Mouse (Mus musculus): ENCODE data around the gene Actn3. TPM values are rescaled to one million over a fixed set of nuclear protein-coding genes. Genes with fewer than 3 reads are reported as not detected.
A peak's percentile ranks its signal among the peaks of the same experiment; 100 is the strongest.
"Not testable (repeated sequence)": the region's sequence is repeated elsewhere in the genome, so short reads cannot be mapped to it uniquely, and the experiment has no call there.

Actn3 gene
- polyA plus RNA-seq, 1 experiment from 2014 or later, result 1.4 TPM

DNA sequence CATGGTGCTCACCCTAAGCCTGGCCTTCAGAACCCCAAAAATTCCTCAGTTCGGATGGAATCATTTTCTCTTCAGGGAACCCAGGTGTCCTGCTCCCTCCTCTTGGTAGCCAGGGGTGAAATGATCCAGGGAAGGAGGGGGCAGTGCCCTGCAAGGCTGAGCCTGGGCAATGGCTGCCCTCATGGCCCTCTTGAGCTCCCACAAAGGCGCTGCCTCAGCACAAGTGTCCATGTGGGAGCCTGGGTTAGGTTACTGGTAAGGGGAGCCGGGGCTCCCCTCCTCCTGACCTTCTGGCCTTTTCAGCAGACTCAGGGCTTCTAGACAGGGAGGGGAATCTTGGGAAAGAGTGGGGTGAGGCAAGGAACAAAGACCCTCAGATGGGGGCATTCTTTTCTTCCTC, 954 bp downstream of the Actn3 start:
- H3K4me1 ChIP-seq (replicated peaks; ENCODE audit: control insufficient read depth, insufficient read depth, low read length), result peaks cover 15% of the 10 kb centered on the region
- ATAC-seq (replicated peaks; ENCODE audit: low FRiP score, low TSS enrichment, low read depth) (no peak), DNase-seq (ENCODE audit: low spot score) (no peak)
- H3K27ac ChIP-seq (ENCODE audit: low read depth), result no peak overlapping the region
- H3K36me3 ChIP-seq (ENCODE audit: control insufficient read depth, insufficient read depth, low read length), result no peaks in the 10 kb centered on the region
- no peak overlapping the region for H3K9ac ChIP-seq (ENCODE audit: low read length)
- no peak overlapping the region for H3K4me2 ChIP-seq (ENCODE audit: low read length)
- no peaks in the 10 kb centered on the region for H3K9me3 ChIP-seq (ENCODE audit: control insufficient read depth, low read length)
- no peaks in the 10 kb centered on the region for H3K27me3 ChIP-seq (replicated peaks; ENCODE audit: control insufficient read depth, insufficient read depth, low read length)
- 79% methylated on average over 3 of the region's 3 CpGs for WGBS
- no peak overlapping the region for H3K4me3 ChIP-seq (ENCODE audit: low read depth, low read length)

DNA sequence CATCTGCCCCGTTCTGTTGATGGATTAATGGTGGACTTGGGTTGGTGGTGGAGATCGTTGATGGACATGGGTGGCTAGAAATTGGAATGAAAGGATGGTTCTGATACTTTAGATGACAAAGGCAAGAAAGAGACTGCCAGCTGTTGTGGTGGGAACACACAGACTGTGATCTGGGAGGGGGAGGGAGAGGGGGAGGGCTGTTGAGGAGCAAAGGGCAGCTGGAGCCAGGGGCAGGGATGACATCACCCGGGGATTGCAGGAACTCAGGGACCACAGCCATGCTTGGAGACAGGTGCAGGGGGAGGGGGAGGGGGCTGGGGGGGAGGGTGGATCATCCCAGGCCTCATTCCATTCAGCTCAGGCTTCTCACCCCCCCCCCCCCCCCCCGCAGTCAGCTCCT, 1.5 kb downstream of the Actn3 start:
- WGBS, result 66% methylated on average over 3 of the region's 4 CpGs
- no peak overlapping the region for H3K4me3 ChIP-seq (ENCODE audit: low read depth, low read length)
- H3K9ac ChIP-seq (ENCODE audit: low read length), result no peak overlapping the region
- H3K27me3 ChIP-seq (replicated peaks; ENCODE audit: control insufficient read depth, insufficient read depth, low read length), result no peaks in the 10 kb centered on the region
- no peak overlapping the region for H3K27ac ChIP-seq (ENCODE audit: low read depth)
- H3K4me2 ChIP-seq (ENCODE audit: low read length), result no peak overlapping the region
- ATAC-seq (replicated peaks; ENCODE audit: low FRiP score, low TSS enrichment, low read depth), result no peak
- no peaks in the 10 kb centered on the region for H3K9me3 ChIP-seq (ENCODE audit: control insufficient read depth, low read length)
- DNase-seq (ENCODE audit: low spot score), result no peak
- no peaks in the 10 kb centered on the region for H3K36me3 ChIP-seq (ENCODE audit: control insufficient read depth, insufficient read depth, low read length)
- H3K4me1 ChIP-seq (replicated peaks; ENCODE audit: control insufficient read depth, insufficient read depth, low read length), result peaks cover 15% of the 10 kb centered on the region

DNA sequence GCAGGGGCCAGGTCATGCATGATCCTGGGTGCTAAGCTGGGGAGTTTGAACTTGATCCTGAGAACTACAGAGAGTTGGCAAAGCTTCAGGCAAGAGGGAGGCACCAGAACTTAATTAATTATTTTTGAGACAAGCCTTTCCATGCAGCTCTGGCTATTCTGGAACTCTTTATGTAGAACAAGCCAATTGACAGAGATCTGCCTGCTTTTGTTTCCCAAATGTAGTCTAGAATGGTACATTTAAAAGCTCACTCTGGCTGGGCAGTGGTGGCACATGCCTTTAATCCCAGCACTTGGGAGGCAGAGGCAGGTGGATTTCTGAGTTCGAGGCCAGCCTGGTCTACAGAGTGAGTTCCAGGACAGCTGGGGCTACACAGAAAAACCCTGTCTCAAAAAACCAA, 3.1 kb downstream of the Actn3 start:
- peaks cover 15% of the 10 kb centered on the region for H3K4me1 ChIP-seq (replicated peaks; ENCODE audit: control insufficient read depth, insufficient read depth, low read length)
- not testable (repeated sequence) for H3K9ac ChIP-seq (ENCODE audit: low read length); H3K4me2 ChIP-seq (ENCODE audit: low read length); DNase-seq (ENCODE audit: low spot score); H3K27me3 ChIP-seq (replicated peaks; ENCODE audit: control insufficient read depth, insufficient read depth, low read length); H3K4me3 ChIP-seq (ENCODE audit: low read depth, low read length); H3K27ac ChIP-seq (ENCODE audit: low read depth); H3K9me3 ChIP-seq (ENCODE audit: control insufficient read depth, low read length); H3K36me3 ChIP-seq (ENCODE audit: control insufficient read depth, insufficient read depth, low read length); ATAC-seq (replicated peaks; ENCODE audit: low FRiP score, low TSS enrichment, low read depth)
- WGBS, result 86% methylated on average over 1 of the region's 1 CpGs

DNA sequence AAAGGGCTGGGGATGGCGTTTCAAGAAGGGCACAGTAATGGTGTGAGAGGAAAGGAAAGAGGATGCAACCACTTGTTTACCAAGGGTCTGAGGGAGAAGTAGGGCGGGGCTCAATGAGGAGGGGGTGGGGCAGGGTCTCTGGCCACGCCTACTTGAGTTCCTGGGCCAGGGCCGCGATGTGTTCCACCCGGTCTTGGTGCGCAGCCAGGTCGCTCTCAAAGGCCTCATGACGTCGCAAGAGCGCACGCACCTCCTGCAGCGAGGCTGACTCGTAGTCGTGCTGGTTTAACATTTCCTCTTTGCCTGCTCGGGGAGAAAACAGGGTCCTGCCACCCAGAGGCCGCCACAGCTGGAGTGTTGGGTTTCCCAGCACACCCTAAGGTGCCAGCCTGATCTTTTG, 12.6 kb downstream of the Actn3 start:
- DNase-seq (ENCODE audit: low spot score), result no peak
- H3K4me3 ChIP-seq (ENCODE audit: low read depth, low read length), result no peak overlapping the region
- no peak overlapping the region for H3K9ac ChIP-seq (ENCODE audit: low read length)

DNA sequence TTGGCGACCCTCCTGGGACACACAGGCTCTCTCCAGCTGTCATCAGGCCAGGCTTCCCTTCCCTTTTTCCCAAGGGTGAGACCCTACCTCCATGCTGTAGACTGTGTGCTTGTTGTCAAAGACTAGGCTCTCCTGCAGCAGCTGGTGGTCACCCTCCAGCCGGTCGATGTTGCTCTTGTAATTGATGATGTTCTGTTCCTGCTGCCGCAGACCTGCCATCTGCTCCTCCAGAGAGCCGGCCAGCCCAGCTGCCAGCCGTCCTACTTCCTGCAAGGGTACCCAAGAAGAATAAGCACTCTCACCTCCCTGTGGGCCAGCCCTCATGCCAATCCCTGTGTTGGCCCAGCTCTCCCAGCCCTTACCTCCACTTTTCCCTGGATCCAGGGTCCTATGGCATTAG, 14.7 kb downstream of the Actn3 start:
- no peak overlapping the region for H3K9ac ChIP-seq (ENCODE audit: low read length)
- no peaks in the 10 kb centered on the region for H3K36me3 ChIP-seq (ENCODE audit: control insufficient read depth, insufficient read depth, low read length)
- DNase-seq (ENCODE audit: low spot score) (no peak), ATAC-seq (replicated peaks; ENCODE audit: low FRiP score, low TSS enrichment, low read depth) (no peak)
- H3K27me3 ChIP-seq (replicated peaks; ENCODE audit: control insufficient read depth, insufficient read depth, low read length), result peaks cover 4% of the 10 kb centered on the region; the same call in 1 of the 2 replicates
- no peak overlapping the region for H3K27ac ChIP-seq (ENCODE audit: low read depth)
- WGBS, result 64% methylated on average over 6 of the region's 6 CpGs
- no peak overlapping the region for H3K4me2 ChIP-seq (ENCODE audit: low read length)
- no peak overlapping the region for H3K4me3 ChIP-seq (ENCODE audit: low read depth, low read length)
- H3K4me1 ChIP-seq (replicated peaks; ENCODE audit: control insufficient read depth, insufficient read depth, low read length), result no peaks in the 10 kb centered on the region
- no peaks in the 10 kb centered on the region for H3K9me3 ChIP-seq (ENCODE audit: control insufficient read depth, low read length)

More for the DNA sequence above, 12.6 kb downstream of the Actn3 start:
- no peak for ATAC-seq (replicated peaks; ENCODE audit: low FRiP score, low TSS enrichment, low read depth)
- Histone ChIP-seq H3K4me1 (replicated peaks; ENCODE audit: control insufficient read depth, insufficient read depth, low read length) (no peaks in the 10 kb centered on the region), H3K4me2 (ENCODE audit: low read length) (peak overlapping the region; percentile 16), H3K36me3 (ENCODE audit: control insufficient read depth, insufficient read depth, low read length) (no peaks in the 10 kb centered on the region), H3K27ac (ENCODE audit: low read depth) (no peak overlapping the region), H3K9me3 (ENCODE audit: control insufficient read depth, low read length) (no peaks in the 10 kb centered on the region), H3K27me3 (replicated peaks; ENCODE audit: control insufficient read depth, insufficient read depth, low read length) (peaks cover 4% of the 10 kb centered on the region; the same call in 1 of the 2 replicates)
- 3% methylated on average over 17 of the region's 17 CpGs for WGBS

DNA sequence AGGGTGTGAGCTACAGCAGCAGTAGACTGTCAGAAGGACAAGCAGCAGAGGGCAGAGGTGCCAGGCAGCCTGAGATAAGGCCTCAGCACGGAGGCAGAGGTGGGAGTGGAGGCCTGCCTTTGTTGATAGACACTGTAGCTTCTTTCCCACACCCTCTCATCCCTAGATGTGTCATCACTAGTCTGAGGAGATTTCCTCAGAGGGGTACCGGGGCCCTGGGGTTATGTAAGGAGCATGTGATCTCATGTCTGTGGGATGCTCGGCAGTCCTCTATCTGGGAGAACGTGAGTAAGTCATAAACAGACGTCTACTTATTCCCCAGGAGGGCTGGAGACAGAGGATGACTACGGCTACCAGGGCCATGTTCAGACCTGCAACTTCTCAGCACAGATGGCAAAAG, 18.6 kb downstream of the Actn3 start:
- Histone ChIP-seq H3K27ac (ENCODE audit: low read depth) (no peak overlapping the region), H3K4me2 (ENCODE audit: low read length) (no peak overlapping the region), H3K36me3 (ENCODE audit: control insufficient read depth, insufficient read depth, low read length) (no peaks in the 10 kb centered on the region), H3K9me3 (ENCODE audit: control insufficient read depth, low read length) (no peaks in the 10 kb centered on the region), H3K4me3 (ENCODE audit: low read depth, low read length) (no peak overlapping the region), H3K27me3 (replicated peaks; ENCODE audit: control insufficient read depth, insufficient read depth, low read length) (no peaks in the 10 kb centered on the region), H3K4me1 (replicated peaks; ENCODE audit: control insufficient read depth, insufficient read depth, low read length) (peaks cover 7% of the 10 kb centered on the region), H3K9ac (ENCODE audit: low read length) (no peak overlapping the region)
- DNase-seq (ENCODE audit: low spot score) (no peak), ATAC-seq (replicated peaks; ENCODE audit: low FRiP score, low TSS enrichment, low read depth) (no peak)
- 68% methylated on average over 6 of the region's 6 CpGs for WGBS

DNA sequence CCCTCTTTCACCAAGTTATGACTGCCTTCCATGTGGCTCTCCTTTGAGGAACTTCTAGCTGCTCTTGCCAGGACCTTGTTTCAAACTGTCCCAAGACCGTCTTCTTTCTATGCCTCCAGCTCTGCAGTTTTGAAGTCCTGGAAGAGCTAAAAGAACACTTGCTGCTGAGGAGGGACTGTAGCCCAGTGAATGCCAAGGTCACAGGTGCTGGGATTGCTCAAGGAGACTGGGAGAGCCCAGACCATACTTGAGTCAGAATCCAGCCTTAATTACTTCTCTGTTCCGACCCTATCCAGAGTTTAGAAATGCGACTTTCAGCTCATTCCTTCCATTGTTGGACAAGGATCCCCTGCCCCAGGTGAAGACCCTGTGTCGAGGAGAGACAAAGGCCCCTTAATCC, 21.8 kb downstream of the Actn3 start:
- Histone ChIP-seq H3K4me3 (ENCODE audit: low read depth, low read length) (no peak overlapping the region), H3K4me1 (replicated peaks; ENCODE audit: control insufficient read depth, insufficient read depth, low read length) (peaks cover 7% of the 10 kb centered on the region), H3K36me3 (ENCODE audit: control insufficient read depth, insufficient read depth, low read length) (no peaks in the 10 kb centered on the region), H3K27me3 (replicated peaks; ENCODE audit: control insufficient read depth, insufficient read depth, low read length) (no peaks in the 10 kb centered on the region), H3K9me3 (ENCODE audit: control insufficient read depth, low read length) (no peaks in the 10 kb centered on the region), H3K9ac (ENCODE audit: low read length) (no peak overlapping the region), H3K4me2 (ENCODE audit: low read length) (no peak overlapping the region), H3K27ac (ENCODE audit: low read depth) (no peak overlapping the region)
- no peak for DNase-seq (ENCODE audit: low spot score)
- 74% methylated on average over 4 of the region's 4 CpGs for WGBS
- ATAC-seq (replicated peaks; ENCODE audit: low FRiP score, low TSS enrichment, low read depth), result no peak

DNA sequence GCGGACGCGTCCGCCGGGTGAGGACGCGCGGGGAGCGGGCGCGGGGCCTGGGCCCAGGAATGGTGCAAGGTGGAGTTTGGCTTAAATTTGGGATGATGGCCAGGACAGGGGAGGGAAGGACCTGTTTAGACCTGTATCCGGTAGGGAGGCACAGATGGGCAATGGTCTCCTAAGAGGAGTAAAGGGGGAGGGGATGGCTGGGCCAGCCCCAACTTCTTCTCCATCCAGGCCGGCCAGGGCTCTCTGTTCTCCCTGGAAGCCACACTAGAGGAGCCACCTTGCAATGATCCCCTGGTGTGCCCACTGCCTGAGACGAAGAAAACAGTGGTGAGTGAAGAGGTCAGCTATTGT, 22.3 kb downstream of the Actn3 start:
- WGBS, result 2% methylated on average over 14 of the region's 14 CpGs
- H3K27ac ChIP-seq (ENCODE audit: low read depth), result peak overlapping the region; percentile 27; the same call in 1 of the 2 replicates
- ATAC-seq (replicated peaks; ENCODE audit: low FRiP score, low TSS enrichment, low read depth), result peak; percentile 51; the same call in 1 of the 2 replicates

DNA sequence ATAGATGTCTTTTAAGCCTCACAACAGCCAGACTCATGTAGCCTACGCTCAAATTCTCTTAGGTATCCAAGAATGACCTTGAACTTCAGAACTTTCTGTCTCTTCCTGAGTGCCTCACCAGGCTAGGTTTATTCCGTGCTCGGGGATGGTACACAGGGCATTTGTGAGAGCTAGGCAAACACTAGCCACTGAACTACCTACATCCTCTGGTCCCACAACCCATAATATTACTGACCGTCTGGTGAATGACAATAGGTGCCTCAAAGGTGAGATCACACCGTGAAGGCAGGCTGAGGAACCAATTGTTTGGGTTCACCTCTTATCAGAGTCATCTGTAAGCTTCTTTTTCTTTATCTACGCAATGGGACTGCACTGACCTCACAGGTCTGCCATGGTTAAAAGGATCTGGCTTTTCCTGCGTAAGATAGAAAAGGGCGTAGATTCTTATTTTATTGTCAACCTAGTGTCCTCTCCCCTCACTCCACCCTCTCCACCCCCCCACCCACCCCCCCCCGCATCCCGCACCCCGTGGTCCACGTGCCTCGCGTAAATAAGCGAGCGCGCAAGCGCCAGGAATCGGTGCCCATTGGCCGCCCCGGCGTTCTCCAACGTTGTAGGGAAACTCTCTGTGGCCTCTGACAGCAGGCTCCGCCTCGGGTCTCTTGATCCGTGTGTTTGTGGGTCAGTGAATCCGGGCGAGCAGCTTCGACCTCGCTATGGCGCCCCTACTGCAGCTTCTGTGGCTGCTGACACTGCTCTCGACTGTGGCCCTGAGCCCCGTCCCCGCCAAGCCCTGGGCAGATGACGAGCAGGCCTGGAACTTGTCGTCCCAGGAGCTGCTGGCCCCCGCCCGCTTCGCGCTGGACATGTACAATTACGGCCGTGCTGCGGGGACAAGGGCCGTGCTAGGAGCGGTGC, 22.9 kb downstream of the Actn3 start, which contains the start of gene Ctsf:
Gene Ctsf, plus strand, starts transcription at position 579 of the 918 bp plus-strand sequence.
- Histone ChIP-seq H3K27ac (ENCODE audit: low read depth) (peak within 1 kb of the TSS; percentile 27; the same call in 1 of the 2 replicates), H3K4me2 (ENCODE audit: low read length) (peak within 1 kb of the TSS; percentile 99), H3K9ac (ENCODE audit: low read length) (peak within 1 kb of the TSS; percentile 53), H3K27me3 (replicated peaks; ENCODE audit: control insufficient read depth, insufficient read depth, low read length) (no peaks in the 10 kb centered on the region), H3K4me3 (ENCODE audit: low read depth, low read length) (peak within 1 kb of the TSS; percentile 61), H3K36me3 (ENCODE audit: control insufficient read depth, insufficient read depth, low read length) (no peaks in the 10 kb centered on the region), H3K9me3 (ENCODE audit: control insufficient read depth, low read length) (no peaks in the 10 kb centered on the region), H3K4me1 (replicated peaks; ENCODE audit: control insufficient read depth, insufficient read depth, low read length) (peaks cover 7% of the 10 kb centered on the region)
- DNase-seq (ENCODE audit: low spot score), result peak; percentile 78
- peak; percentile 79 for ATAC-seq (replicated peaks; ENCODE audit: low FRiP score, low TSS enrichment, low read depth)
- 3% methylated on average over 45 of the region's 45 CpGs for WGBS

More for the DNA sequence above, 22.3 kb downstream of the Actn3 start:
- peaks cover 7% of the 10 kb centered on the region for H3K4me1 ChIP-seq (replicated peaks; ENCODE audit: control insufficient read depth, insufficient read depth, low read length)
- H3K27me3 ChIP-seq (replicated peaks; ENCODE audit: control insufficient read depth, insufficient read depth, low read length), result no peaks in the 10 kb centered on the region
- peak overlapping the region; percentile 61 for H3K4me3 ChIP-seq (ENCODE audit: low read depth, low read length)
- H3K36me3 ChIP-seq (ENCODE audit: control insufficient read depth, insufficient read depth, low read length), result no peaks in the 10 kb centered on the region
- no peaks in the 10 kb centered on the region for H3K9me3 ChIP-seq (ENCODE audit: control insufficient read depth, low read length)
- peak overlapping the region; percentile 53 for H3K9ac ChIP-seq (ENCODE audit: low read length)
- no peak for DNase-seq (ENCODE audit: low spot score)
- peak overlapping the region; percentile 99 for H3K4me2 ChIP-seq (ENCODE audit: low read length)
